Mouse (Mus musculus) kidney, postnatal 0 days (tissue): ENCODE measurements at regions not wholly inside any gene's neighbourhood (a gene's known extent, or its start where the extent isn't known, plus 50 kb on each side); places are given as distances from the start of the nearest gene placed in this dataset.

Experiments
- ATAC-seq: fragments of 200-750 bp; cut with Nextera tagmentation; replicated peaks from 2 replicates; pipeline ENCODE4 v1.8.0; 2017; ENCODE audit warnings: low read depth, moderate number of reproducible peaks, moderate TSS enrichment, moderate library complexity; ENCODE audit not compliant: low FRiP score
- DNase-seq: peaks from one replicate; pipeline ENCODE4 v3.0.0-alpha.2; 2016; ENCODE audit warnings: low spot score
- H3K27ac ChIP-seq: fragments of 300-500 bp; sonication (generic); 2 replicates; pipeline ENCODE4 v1.5.1; 2014; ENCODE audit warnings: mild to moderate bottlenecking
- H3K27me3 ChIP-seq: fragments of 300-500 bp; sonication (generic); 2 replicates; pipeline ENCODE4 v1.6.1; 2014; ENCODE audit warnings: low read length, mixed read lengths; ENCODE audit not compliant: insufficient read depth
- H3K36me3 ChIP-seq: fragments of 300-500 bp; sonication (generic); 2 replicates; pipeline ENCODE4 v1.6.1; 2014; ENCODE audit warnings: low read length, mixed read lengths; ENCODE audit not compliant: insufficient read depth
- H3K4me1 ChIP-seq: fragments of 300-500 bp; sonication (generic); replicated peaks from 2 replicates; pipeline ENCODE4 v1.6.1; 2014; ENCODE audit warnings: antibody characterized with exemption, low read length, mixed read lengths; ENCODE audit not compliant: insufficient read depth
- H3K4me2 ChIP-seq: fragments of 300-500 bp; sonication (generic); 2 replicates; pipeline ENCODE4 v1.6.1; 2014; ENCODE audit warnings: mild to moderate bottlenecking, low read length, moderate library complexity, mixed read lengths
- H3K4me3 ChIP-seq: fragments of 300-500 bp; sonication (generic); replicated peaks from 2 replicates; pipeline ENCODE4 v1.5.1; 2014; ENCODE audit warnings: low read depth, low read length
- H3K9ac ChIP-seq: fragments of 300-500 bp; sonication (generic); 2 replicates; pipeline ENCODE4 v1.6.1; 2014; ENCODE audit warnings: low read depth, low read length
- H3K9me3 ChIP-seq: fragments of 300-500 bp; sonication (generic); replicated peaks from 2 replicates; pipeline ENCODE4 v1.6.1; 2016; ENCODE audit warnings: low read length, inconsistent platforms, mixed read lengths
- CTCF ChIP-seq: IDR thresholded peaks from 2 replicates; pipeline ENCODE4 v1.5.1; 2016; ENCODE audit warnings: antibody characterized with exemption, low read depth, mild to moderate bottlenecking, moderate library complexity
- WGBS: fragments of 180-500 bp; shearing (Covaris S2); extraction: QIAGEN DNeasy Blood & Tissue Kit; methylation state at CpG from one replicate; pipeline ENCODE4 v1.1.7; 2014; 5-methylcytosine and 5-hydroxymethylcytosine counted together

DNA sequence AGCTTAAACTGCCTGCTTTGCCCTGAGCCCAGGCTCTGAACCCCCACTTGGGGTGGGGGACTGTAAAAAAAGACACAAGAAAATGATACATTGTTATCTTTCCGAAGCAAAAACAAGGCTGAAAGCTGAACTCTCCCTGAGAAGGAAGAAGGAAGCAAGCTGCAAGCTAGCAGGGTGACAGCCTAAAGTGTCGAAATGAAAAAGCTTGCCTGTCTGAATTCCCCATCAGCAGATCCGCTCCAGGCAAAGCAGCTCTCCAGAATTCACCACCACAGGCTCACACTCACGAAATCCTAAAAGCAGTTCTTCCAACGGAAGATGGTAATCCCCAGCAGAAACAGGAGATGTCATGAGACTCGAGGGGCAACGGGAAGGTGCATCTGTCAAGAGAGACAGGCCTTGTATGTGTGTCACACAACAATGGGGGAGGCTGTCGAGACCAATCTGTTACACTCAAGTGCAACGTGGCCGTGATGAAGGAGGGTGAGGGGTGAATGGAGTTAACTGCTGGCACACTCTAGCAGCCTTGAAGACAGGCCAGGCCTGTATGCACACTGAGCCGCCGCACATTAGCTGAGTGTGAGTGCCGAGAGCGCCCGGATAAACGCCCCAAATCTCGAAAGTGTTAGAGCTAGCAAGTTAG, 139.5 kb upstream of the A530016L24Rik start:
- H3K36me3 ChIP-seq, result no peaks in the 10 kb centered on the region
- no peak overlapping the region for H3K27ac ChIP-seq
- no peaks in the 10 kb centered on the region for H3K27me3 ChIP-seq
- DNase-seq, result peak; percentile 73
- H3K9ac ChIP-seq, result no peak overlapping the region
- WGBS, result 36% methylated on average over 17 of the region's 17 CpGs
- no peak overlapping the region for H3K4me3 ChIP-seq
- no peak for ATAC-seq
- TF ChIP-seq CTCF, result no peak
- H3K4me2 ChIP-seq, result no peak overlapping the region
- no peaks in the 10 kb centered on the region for H3K9me3 ChIP-seq
- H3K4me1 ChIP-seq, result 0 out of 2 replicates have a peak, but pooled peaks cover 3% of the 10 kb centered on the region

DNA sequence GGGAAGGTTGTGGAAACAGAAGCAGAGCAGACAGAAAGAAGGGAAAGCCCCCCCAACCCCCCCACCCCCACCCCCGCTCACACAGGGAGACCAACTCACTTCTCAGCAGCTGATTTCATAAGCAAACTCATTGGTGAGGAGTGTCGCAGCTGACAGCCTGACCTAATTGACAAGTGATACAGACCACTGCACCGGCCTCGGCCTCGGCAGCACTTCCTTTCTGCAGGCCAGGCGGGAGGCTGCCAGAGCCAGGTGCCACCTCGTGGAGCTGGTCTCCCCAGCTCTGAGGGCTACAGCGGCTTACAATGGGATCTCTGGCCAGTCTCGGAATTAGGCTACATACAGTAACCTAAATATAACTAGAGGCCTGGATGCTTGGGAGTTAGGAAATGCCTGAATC, 138.5 kb upstream of the A530016L24Rik start:
- Histone ChIP-seq H3K9me3 (no peaks in the 10 kb centered on the region), H3K27ac (no peak overlapping the region), H3K36me3 (no peaks in the 10 kb centered on the region), H3K9ac (no peak overlapping the region), H3K4me2 (no peak overlapping the region), H3K4me1 (0 out of 2 replicates have a peak, but pooled peaks cover 3% of the 10 kb centered on the region), H3K27me3 (no peaks in the 10 kb centered on the region), H3K4me3 (no peak overlapping the region)
- WGBS, result 19% methylated on average over 9 of the region's 9 CpGs
- ATAC-seq, result peak; percentile 29; the same call in 1 of the 2 replicates
- DNase-seq, result no peak
- TF ChIP-seq CTCF, result peak; percentile 30; the same call in 1 of the 2 replicates

- ATAC-seq (no peak), DNase-seq (no peak)
- no peaks in the 10 kb centered on the region for H3K27me3 ChIP-seq
- no peaks in the 10 kb centered on the region for H3K36me3 ChIP-seq
- H3K4me1 ChIP-seq, result no peaks in the 10 kb centered on the region
- peaks cover 4% of the 10 kb centered on the region; the same call in 1 of the 2 replicates for H3K9me3 ChIP-seq
- WGBS, result 47% methylated on average over 3 of the region's 3 CpGs
- H3K9ac ChIP-seq, result no peak overlapping the region
- H3K4me3 ChIP-seq, result no peak overlapping the region
- H3K4me2 ChIP-seq, result no peak overlapping the region
- TF ChIP-seq CTCF, result no peak
- H3K27ac ChIP-seq, result no peak overlapping the region
Observed at GRCm38 (mm10) chr12:112363349-112363748, 125.9 kb upstream of the A530016L24Rik start.

- ATAC-seq, result no peak
- TF ChIP-seq CTCF, result no peak
- Histone ChIP-seq H3K4me1 (peaks cover 7% of the 10 kb centered on the region; the same call in 1 of the 2 replicates), H3K4me2 (no peak overlapping the region), H3K36me3 (no peaks in the 10 kb centered on the region), H3K4me3 (no peak overlapping the region), H3K9ac (no peak overlapping the region), H3K27ac (no peak overlapping the region), H3K9me3 (peaks cover 4% of the 10 kb centered on the region; the same call in 1 of the 2 replicates), H3K27me3 (no peaks in the 10 kb centered on the region)
- 70% methylated on average over 4 of the region's 4 CpGs for WGBS
- DNase-seq, result no peak
Observed at GRCm38 (mm10) chr12:112367221-112367620, 122.0 kb upstream of the A530016L24Rik start.

GRCm38 (mm10) chr12:112368112-112368511, 121.1 kb upstream of the A530016L24Rik start:
- H3K4me3 ChIP-seq, result no peak overlapping the region
- H3K9ac ChIP-seq, result no peak overlapping the region
- H3K9me3 ChIP-seq, result peaks cover 4% of the 10 kb centered on the region; the same call in 1 of the 2 replicates
- no peak for DNase-seq
- no peak overlapping the region for H3K27ac ChIP-seq
- no peak for ATAC-seq
- TF ChIP-seq CTCF, result no peak
- WGBS, result 44% methylated on average over 6 of the region's 6 CpGs
- no peaks in the 10 kb centered on the region for H3K27me3 ChIP-seq
- peaks cover 12% of the 10 kb centered on the region; the same call in 1 of the 2 replicates for H3K4me1 ChIP-seq
- H3K36me3 ChIP-seq, result no peaks in the 10 kb centered on the region
- H3K4me2 ChIP-seq, result no peak overlapping the region

- peak; percentile 57 for DNase-seq
- peaks cover 3% of the 10 kb centered on the region; the same call in 1 of the 2 replicates for H3K9me3 ChIP-seq
- H3K4me3 ChIP-seq, result no peak overlapping the region
- H3K27ac ChIP-seq, result no peak overlapping the region
- H3K9ac ChIP-seq, result no peak overlapping the region
- H3K36me3 ChIP-seq, result no peaks in the 10 kb centered on the region
- ATAC-seq, result no peak
- TF ChIP-seq CTCF, result no peak
- H3K27me3 ChIP-seq, result no peaks in the 10 kb centered on the region
- H3K4me1 ChIP-seq, result peaks cover 12% of the 10 kb centered on the region; the same call in 1 of the 2 replicates
- 43% methylated on average over 15 of the region's 15 CpGs for WGBS
- no peak overlapping the region for H3K4me2 ChIP-seq
Observed at GRCm38 (mm10) chr12:112369581-112370371, 119.5 kb upstream of the A530016L24Rik start.
